Mouse (Mus musculus): Measurements from ENCODE around the gene Fank1. TPM values are rescaled to one million over a fixed set of nuclear protein-coding genes. Genes with fewer than 3 reads are reported as not detected.

The Fank1 gene
- polyA plus RNA-seq, 1 experiment from 2014 or later = 0.54 TPM

DNA sequence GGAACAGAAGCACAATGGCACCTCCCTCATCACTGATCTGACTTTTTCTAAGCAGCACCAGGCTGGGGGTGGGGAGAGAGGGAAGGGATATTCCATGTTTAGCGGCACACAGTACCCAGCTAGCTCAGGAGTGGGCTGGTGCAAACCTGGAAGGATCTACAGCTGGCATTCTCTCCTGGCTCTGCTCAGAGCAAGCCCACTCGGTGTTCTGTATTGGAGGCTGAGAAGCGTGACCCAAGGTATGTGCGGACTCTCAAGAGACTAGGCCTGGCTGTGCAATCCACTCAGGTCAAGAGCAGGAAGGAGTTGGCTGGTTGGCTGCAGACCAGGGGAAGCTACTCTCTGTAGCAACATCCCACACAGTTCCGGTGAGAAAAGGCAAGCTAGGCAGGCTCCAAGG lies 143.3 kb downstream of the Fank1 start:
- no peaks in the 10 kb centered on the region for H3K36me3 ChIP-seq
- peak; percentile 37; the same call in 1 of the 2 replicates for ATAC-seq (ENCODE audit: insufficient read depth, low FRiP score, low read depth)
- H3K27me3 ChIP-seq (replicated peaks) = no peaks in the 10 kb centered on the region
- H3K4me2 ChIP-seq = no peak overlapping the region
- 74% methylated on average over 5 of the region's 5 CpGs for WGBS
- no peak overlapping the region for H3K4me3 ChIP-seq (replicated peaks)
- no peak overlapping the region for H3K27ac ChIP-seq
- H3K9me3 ChIP-seq = no peaks in the 10 kb centered on the region
- H3K4me1 ChIP-seq = 0 out of 2 replicates have a peak, but pooled peaks cover 4% of the 10 kb centered on the region
- H3K9ac ChIP-seq = no peak overlapping the region

DNA sequence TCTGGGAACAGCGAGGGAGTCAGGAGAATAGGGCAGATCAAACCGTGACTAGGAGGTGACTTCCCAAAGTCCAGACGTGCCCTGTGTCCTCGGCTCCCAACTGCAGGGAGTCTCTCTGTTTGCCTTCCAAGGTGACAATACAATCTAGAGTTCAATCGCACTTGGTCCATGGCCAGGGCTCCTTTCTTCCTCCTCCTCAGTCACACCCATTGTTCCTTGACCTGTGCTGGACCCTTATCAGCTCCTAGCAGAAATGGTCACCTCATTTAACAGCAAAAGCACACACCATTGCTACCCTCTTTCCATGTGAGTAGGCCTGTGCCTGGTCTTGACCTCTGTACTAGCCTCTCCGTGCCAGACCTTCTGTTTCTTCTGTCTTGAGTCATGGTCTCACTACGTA lies 144.1 kb downstream of the Fank1 start:
- H3K36me3 ChIP-seq = no peaks in the 10 kb centered on the region
- no peak overlapping the region for H3K9ac ChIP-seq
- no peaks in the 10 kb centered on the region for H3K9me3 ChIP-seq
- 0 out of 2 replicates have a peak, but pooled peaks cover 4% of the 10 kb centered on the region for H3K4me1 ChIP-seq
- no peak overlapping the region for H3K27ac ChIP-seq
- ATAC-seq (ENCODE audit: insufficient read depth, low FRiP score, low read depth) = 0 out of 2 replicates have a peak, but pooled peaks have one; percentile 9
- 77% methylated on average over 7 of the region's 7 CpGs for WGBS
- H3K4me3 ChIP-seq (replicated peaks) = no peak overlapping the region
- no peak overlapping the region for H3K4me2 ChIP-seq
- no peaks in the 10 kb centered on the region for H3K27me3 ChIP-seq (replicated peaks)

DNA sequence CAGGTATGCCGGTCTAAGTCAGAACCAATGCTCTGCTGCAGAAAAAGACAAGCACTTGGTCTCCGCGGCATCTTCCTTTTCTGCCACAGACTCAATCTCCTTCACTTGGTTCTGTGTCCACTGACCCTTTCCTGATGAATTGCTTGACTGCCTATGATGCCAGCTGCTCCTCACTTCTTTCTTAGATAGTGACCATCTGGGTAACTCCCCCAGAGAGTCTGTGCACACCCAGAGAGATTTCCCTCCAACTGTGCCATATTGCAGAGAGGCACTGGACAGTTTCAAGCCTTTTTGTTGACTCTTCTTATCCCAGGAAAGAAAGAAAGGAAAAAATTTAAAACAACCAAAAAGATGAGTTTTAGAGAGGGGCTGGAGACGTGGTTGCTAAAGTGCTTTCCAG lies 144.6 kb downstream of the Fank1 start:
- WGBS = 95% methylated on average over 4 of the region's 4 CpGs
- no peaks in the 10 kb centered on the region for H3K36me3 ChIP-seq
- no peak for ATAC-seq (ENCODE audit: insufficient read depth, low FRiP score, low read depth)
- no peak overlapping the region for H3K9ac ChIP-seq
- no peak overlapping the region for H3K4me3 ChIP-seq (replicated peaks)
- no peak overlapping the region for H3K4me2 ChIP-seq
- H3K27me3 ChIP-seq (replicated peaks) = no peaks in the 10 kb centered on the region
- H3K4me1 ChIP-seq = 0 out of 2 replicates have a peak, but pooled peaks cover 4% of the 10 kb centered on the region
- H3K27ac ChIP-seq = no peak overlapping the region
- H3K9me3 ChIP-seq = no peaks in the 10 kb centered on the region

DNA sequence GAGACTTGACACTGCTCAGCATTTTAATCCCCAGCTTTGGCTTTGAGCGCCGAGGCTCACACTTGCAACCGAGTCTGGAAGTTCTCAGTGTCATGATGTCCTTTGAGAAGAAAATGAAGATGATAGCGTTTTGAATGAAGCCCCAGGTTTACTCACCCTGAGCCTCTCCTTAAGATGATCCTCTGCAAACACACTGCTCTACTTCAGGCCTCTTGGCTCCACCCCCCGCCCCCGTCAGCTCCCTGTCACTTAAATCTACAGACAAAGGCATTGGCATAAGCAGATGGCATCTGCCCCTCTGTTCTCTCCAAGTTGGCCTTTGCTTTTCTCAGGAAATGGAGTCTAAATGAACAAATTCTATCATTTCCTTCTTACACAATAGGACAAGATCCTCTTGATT lies 147.3 kb downstream of the Fank1 start:
- Histone ChIP-seq H3K9ac (no peak overlapping the region), H3K36me3 (no peaks in the 10 kb centered on the region), H3K27ac (no peak overlapping the region), H3K4me2 (no peak overlapping the region), H3K4me3 (replicated peaks) (no peak overlapping the region), H3K27me3 (replicated peaks) (no peaks in the 10 kb centered on the region; the same call in 1 of the 2 replicates), H3K9me3 (no peaks in the 10 kb centered on the region), H3K4me1 (0 out of 2 replicates have a peak, but pooled peaks cover 4% of the 10 kb centered on the region)
- 29% methylated on average over 6 of the region's 6 CpGs for WGBS
- ATAC-seq (ENCODE audit: insufficient read depth, low FRiP score, low read depth) = no peak; the same call in 1 of the 2 replicates

DNA sequence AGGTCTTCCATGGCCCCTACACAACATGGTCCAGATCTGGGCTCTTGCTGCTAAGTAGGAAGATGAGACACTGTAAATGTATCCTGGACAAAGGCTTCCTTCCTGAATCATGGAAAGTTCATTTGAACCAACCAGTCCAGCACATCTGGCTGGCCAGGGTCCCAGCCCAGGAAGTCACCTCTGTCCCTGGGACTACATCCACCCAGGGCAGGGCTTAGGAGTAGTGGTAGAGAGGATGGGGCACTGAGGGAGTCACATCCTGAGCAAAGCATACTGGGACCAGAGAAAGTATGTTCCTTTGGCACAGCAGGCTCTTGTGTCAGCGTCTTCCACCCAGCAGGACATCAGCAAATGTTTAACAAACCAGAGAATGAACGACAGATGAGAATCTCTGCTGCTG lies 149.1 kb downstream of the Fank1 start:
- H3K27me3 ChIP-seq (replicated peaks) = no peaks in the 10 kb centered on the region; the same call in 1 of the 2 replicates

DNA sequence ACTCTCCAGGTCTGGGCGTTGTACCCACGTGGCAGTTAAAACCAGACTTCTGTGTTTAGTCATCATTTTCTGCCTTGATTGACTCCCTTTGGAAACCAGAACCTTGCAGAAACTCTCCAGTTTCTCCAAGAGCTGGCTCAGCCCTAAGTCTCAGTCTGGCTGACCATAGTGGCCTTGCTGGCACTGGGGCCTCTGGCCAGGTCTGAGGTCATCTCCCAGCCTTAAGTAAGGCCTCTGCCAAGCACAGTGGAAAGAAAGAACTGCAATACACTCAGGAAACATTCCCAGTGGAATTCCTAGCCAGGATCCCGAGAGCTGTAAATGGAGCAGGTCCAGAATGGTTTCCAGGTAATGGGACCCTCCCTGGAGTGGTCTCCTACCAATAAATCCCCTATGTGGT lies 152.3 kb downstream of the Fank1 start:
- Histone ChIP-seq H3K36me3 (no peaks in the 10 kb centered on the region), H3K27me3 (replicated peaks) (no peaks in the 10 kb centered on the region; the same call in 1 of the 2 replicates), H3K4me3 (replicated peaks) (no peak overlapping the region), H3K9ac (no peak overlapping the region), H3K27ac (no peak overlapping the region), H3K9me3 (no peaks in the 10 kb centered on the region), H3K4me1 (peaks cover 9% of the 10 kb centered on the region), H3K4me2 (no peak overlapping the region)
- 91% methylated on average over 3 of the region's 3 CpGs for WGBS
- ATAC-seq (ENCODE audit: insufficient read depth, low FRiP score, low read depth) = no peak

More for the DNA sequence above, 149.1 kb downstream of the Fank1 start:
- Histone ChIP-seq H3K4me1 (0 out of 2 replicates have a peak, but pooled peaks cover 4% of the 10 kb centered on the region), H3K27ac (no peak overlapping the region), H3K4me2 (no peak overlapping the region), H3K4me3 (replicated peaks) (no peak overlapping the region), H3K36me3 (no peaks in the 10 kb centered on the region), H3K9me3 (no peaks in the 10 kb centered on the region), H3K9ac (no peak overlapping the region)
- no peak for ATAC-seq (ENCODE audit: insufficient read depth, low FRiP score, low read depth)
- 66% methylated on average over 2 of the region's 2 CpGs for WGBS

Other genes with a start within 250 kb of the Fank1 start
- gene Tex36, start 174.7 kb upstream of the Fank1 start, polyA plus RNA-seq (2015; fragmentation: Nextera tagmentation; extraction: Ambion mirVana) = not detected in 2 replicates
- 17.7 and 19.7 TPM in 2 replicates for gene Edrf1, start 139.3 kb upstream of the Fank1 start, polyA plus RNA-seq (2015; fragmentation: Nextera tagmentation; extraction: Ambion mirVana)
- gene Mmp21, start 96.8 kb upstream of the Fank1 start, polyA plus RNA-seq (2015; fragmentation: Nextera tagmentation; extraction: Ambion mirVana) = not detected in 2 replicates
- gene Bccip, start 67.5 kb upstream of the Fank1 start, polyA plus RNA-seq (2015; fragmentation: Nextera tagmentation; extraction: Ambion mirVana) = 157 and 163 TPM in 2 replicates
- gene Uros, start 66.8 kb upstream of the Fank1 start, polyA plus RNA-seq (2015; fragmentation: Nextera tagmentation; extraction: Ambion mirVana) = 35.4 and 39.8 TPM in 2 replicates
- 45.3 and 46.8 TPM in 2 replicates for gene Dhx32, start 5.9 kb downstream of the Fank1 start, polyA plus RNA-seq (2015; fragmentation: Nextera tagmentation; extraction: Ambion mirVana)

Measured in stomach, embryonic 15.5 days (tissue).